ENCODE assay signal across 10 mouse cellular contexts in genomic region chr13:81709805-81710204, GRCm38 (mm10). TPM values are rescaled to one million over a fixed set of nuclear protein-coding genes. Genes with fewer than 3 reads are reported as not detected.
DNase-seq lines count a peak whose midpoint lies in the region; ATAC-seq and TF ChIP-seq lines count a peak whose summit lies in the region.
"Had no signal": no experiment of that assay in that cellular context is flagged by ENCODE, and none has a peak within 500 bp of the region (broad histone marks: within the 10 kb centered on the region; RNA-seq: fewer than 3 reads in every experiment).

No protein-coding gene starts in this region.

- intact Hi-C loops in heart, postnatal 10 days (cut with DNase I): loop anchor here (1.0 to 5.0 kb wide), 3 partner anchors 52 to 55 kb away; no protein-coding TSS in a partner anchor

- ATAC-seq in heart, embryonic 13.5 days (ENCODE audit: extremely low read depth, insufficient number of reproducible peaks, low FRiP score, low TSS enrichment): no peak
- no peak for ATAC-seq in G1E (ENCODE audit: extremely low read depth, insufficient number of reproducible peaks, low FRiP score, poor library complexity, severe bottlenecking)
- no peak for ATAC-seq in hindbrain, embryonic 16.5 days
- no peak for ATAC-seq in midbrain, embryonic 14.5 days (ENCODE audit: low FRiP score, low TSS enrichment)

- peak overlapping the region; percentile 77 for H3K4me3 ChIP-seq in heart, embryonic 13.5 days
- H3K4me3 ChIP-seq in G1E (ENCODE audit: low read depth, low read length): peak overlapping the region; percentile 92
- H3K4me3 ChIP-seq in hindbrain, embryonic 16.5 days (ENCODE audit: low read length): no peak overlapping the region; the same call in 1 of the 2 replicates
- H3K4me3 ChIP-seq in midbrain, embryonic 14.5 days (replicated peaks; ENCODE audit: low read depth, low read length): peak overlapping the region; percentile 86

- H3K9ac ChIP-seq in heart, embryonic 13.5 days: peak overlapping the region; percentile 86
- no peak overlapping the region for H3K9ac ChIP-seq in hindbrain, embryonic 16.5 days (ENCODE audit: low read depth, low read length)
- no peak overlapping the region for H3K9ac ChIP-seq in midbrain, embryonic 14.5 days (replicated peaks; ENCODE audit: low read length)

- peak overlapping the region; percentile 100 for H3K4me2 ChIP-seq in heart, embryonic 13.5 days
- peak overlapping the region; percentile 91 for H3K4me2 ChIP-seq in hindbrain, embryonic 16.5 days (ENCODE audit: low read length)
- peak overlapping the region; percentile 92 for H3K4me2 ChIP-seq in midbrain, embryonic 14.5 days (ENCODE audit: low read length)

- 28% methylated on average over 4 of the region's 4 CpGs for WGBS in heart, embryonic 13.5 days
- 36% methylated on average over 4 of the region's 4 CpGs for WGBS in hindbrain, embryonic 16.5 days
- 13% methylated on average over 4 of the region's 4 CpGs for WGBS in midbrain, embryonic 14.5 days

- peaks cover 28% of the 10 kb centered on the region for H3K4me1 ChIP-seq in heart, embryonic 13.5 days
- peaks cover 67% of the 10 kb centered on the region for H3K4me1 ChIP-seq in G1E (ENCODE audit: insufficient read depth, low read depth, low read length)
- peaks cover 12% of the 10 kb centered on the region for H3K4me1 ChIP-seq in hindbrain, embryonic 16.5 days (ENCODE audit: control insufficient read depth, insufficient read depth, low read depth, low read length)
- peaks cover 7% of the 10 kb centered on the region; the same call in 1 of the 2 replicates for H3K4me1 ChIP-seq in midbrain, embryonic 14.5 days (ENCODE audit: control insufficient read depth, insufficient read depth, low read length)

- no peak overlapping the region for H3K27ac ChIP-seq in heart, embryonic 13.5 days (replicated peaks)
- H3K27ac ChIP-seq in hindbrain, embryonic 16.5 days (ENCODE audit: low read depth, low read length): no peak overlapping the region
- no peak overlapping the region for H3K27ac ChIP-seq in midbrain, embryonic 14.5 days (replicated peaks; ENCODE audit: low read depth, low read length)

- H3K9me3 ChIP-seq in heart, embryonic 13.5 days: no peaks in the 10 kb centered on the region
- no peaks in the 10 kb centered on the region for H3K9me3 ChIP-seq in G1E (replicated peaks)
- H3K9me3 ChIP-seq in hindbrain, embryonic 16.5 days (ENCODE audit: control insufficient read depth, low read length): no peaks in the 10 kb centered on the region
- H3K9me3 ChIP-seq in midbrain, embryonic 14.5 days (ENCODE audit: control insufficient read depth, low read length): no peaks in the 10 kb centered on the region

- DNase-seq in heart, postnatal 10 days: no peak
- DNase-seq in G1E (ENCODE audit: low spot score): no peak
- DNase-seq in midbrain, embryonic 14.5 days: no peak
- no peak for DNase-seq in retina, embryonic 14.5 days (ENCODE audit: low spot score)
- DNase-seq in thymus, postnatal 25 days: no peak
- DNase-seq in cerebellum, adult 11 months: no peak
- DNase-seq: kidney, postnatal 4 days; right cerebral cortex, adult 18-20 months had no signal

- no peaks in the 10 kb centered on the region for H3K36me3 ChIP-seq in heart, embryonic 13.5 days
- H3K36me3 ChIP-seq in G1E (replicated peaks): peaks cover 16% of the 10 kb centered on the region
- H3K36me3 ChIP-seq in hindbrain, embryonic 16.5 days (ENCODE audit: control insufficient read depth, insufficient read depth, low read length): no peaks in the 10 kb centered on the region
- no peaks in the 10 kb centered on the region for H3K36me3 ChIP-seq in midbrain, embryonic 14.5 days (ENCODE audit: control insufficient read depth, insufficient read depth, low read length)

- no peaks in the 10 kb centered on the region for H3K27me3 ChIP-seq in heart, embryonic 13.5 days (replicated peaks)
- no peaks in the 10 kb centered on the region for H3K27me3 ChIP-seq in G1E (ENCODE audit: insufficient read depth, low read length)
- H3K27me3 ChIP-seq in hindbrain, embryonic 16.5 days (replicated peaks; ENCODE audit: control insufficient read depth, insufficient read depth, low read length): no peaks in the 10 kb centered on the region
- no peaks in the 10 kb centered on the region for H3K27me3 ChIP-seq in midbrain, embryonic 14.5 days (ENCODE audit: control insufficient read depth, insufficient read depth, low read length)

- TF ChIP-seq CTCF in G1E (IDR thresholded peaks at IDR 0.05; ENCODE audit: low read depth, low read length): no peak

RNA-seq across cellular contexts. Expression of gene Polr3g, which starts 1.0 kb away (rescaled TPM):
- polyA plus RNA-seq in heart, embryonic 13.5 days (2015; fragmentation: Nextera tagmentation; extraction: Ambion mirVana): 15.2 and 17.6 TPM in 2 replicates
- total RNA-seq in heart, postnatal 10 days (2021): 1 to 10 TPM; 1.8 to 3.5 TPM
- 32.7 and 46.3 TPM in 2 replicates for total RNA-seq in G1E (2014; fragmentation: Nextera tagmentation)
- total RNA-seq in G1E (2017): 43.7 and 46.2 TPM in 2 replicates
- 1.1 and 2.0 TPM in 2 replicates for polyA plus RNA-seq in G1E (2012)
- 4.9 and 5.5 TPM in 2 replicates for polyA plus RNA-seq in hindbrain, embryonic 16.5 days (2015; fragmentation: Nextera tagmentation; extraction: Ambion mirVana)
- 1.9 and 3.3 TPM in 2 replicates for polyA plus RNA-seq in midbrain, embryonic 14.5 days (2014; fragmentation: Nextera tagmentation; extraction: Ambion mirVana)

RNA-seq across cellular contexts. Expression of gene Mblac2, which starts 1.3 kb away (rescaled TPM):
- 4.7 and 7.3 TPM in 2 replicates for polyA plus RNA-seq in heart, embryonic 13.5 days (2015; fragmentation: Nextera tagmentation; extraction: Ambion mirVana)
- 1 to 10 TPM; 2.6 to 4.6 TPM for total RNA-seq in heart, postnatal 10 days (2021)
- total RNA-seq in G1E (2014; fragmentation: Nextera tagmentation): 7.8 and 9.9 TPM in 2 replicates
- 5.1 and 6.1 TPM in 2 replicates for total RNA-seq in G1E (2017)
- polyA plus RNA-seq in G1E (2012): 0.62 and 0.75 TPM in 2 replicates
- polyA plus RNA-seq in hindbrain, embryonic 16.5 days (2015; fragmentation: Nextera tagmentation; extraction: Ambion mirVana): 63.0 and 71.5 TPM in 2 replicates
- 34.1 and 35.1 TPM in 2 replicates for polyA plus RNA-seq in midbrain, embryonic 14.5 days (2014; fragmentation: Nextera tagmentation; extraction: Ambion mirVana)

RNA-seq across cellular contexts. Expression of gene Lysmd3, which starts 52.3 kb away (rescaled TPM):
- 20.7 and 20.8 TPM in 2 replicates for polyA plus RNA-seq in heart, embryonic 13.5 days (2015; fragmentation: Nextera tagmentation; extraction: Ambion mirVana)
- total RNA-seq in heart, postnatal 10 days (2021): 10 to 100 TPM; 13.2 to 14.0 TPM
- total RNA-seq in G1E (2014; fragmentation: Nextera tagmentation) (52.9 and 64.9 TPM in 2 replicates), G1E (2017) (30.1 and 55.0 TPM in 2 replicates)
- 3.6 and 4.4 TPM in 2 replicates for polyA plus RNA-seq in G1E (2012)
- 16.5 and 16.7 TPM in 2 replicates for polyA plus RNA-seq in hindbrain, embryonic 16.5 days (2015; fragmentation: Nextera tagmentation; extraction: Ambion mirVana)
- polyA plus RNA-seq in midbrain, embryonic 14.5 days (2014; fragmentation: Nextera tagmentation; extraction: Ambion mirVana): 16.6 and 25.8 TPM in 2 replicates
